Mouse (Mus musculus) naive thymus-derived CD4-positive, alpha-beta T cell, adult 5 months (primary cell): ENCODE results near the gene Arhgap6. TPM values are rescaled to one million over a fixed set of nuclear protein-coding genes. Genes with fewer than 3 reads are reported as not detected.

ENCODE experiments used
- polyA plus RNA-seq: library from polyadenylated mRNA; unstranded; fragments of 100-300 nt; shearing (Covaris generic); gene quantifications from one replicate; pipeline ENCODE4 v1.2.1, GENCODE M21; 2017

The Arhgap6 gene
- 0.17 TPM for polyA plus RNA-seq

DNA sequence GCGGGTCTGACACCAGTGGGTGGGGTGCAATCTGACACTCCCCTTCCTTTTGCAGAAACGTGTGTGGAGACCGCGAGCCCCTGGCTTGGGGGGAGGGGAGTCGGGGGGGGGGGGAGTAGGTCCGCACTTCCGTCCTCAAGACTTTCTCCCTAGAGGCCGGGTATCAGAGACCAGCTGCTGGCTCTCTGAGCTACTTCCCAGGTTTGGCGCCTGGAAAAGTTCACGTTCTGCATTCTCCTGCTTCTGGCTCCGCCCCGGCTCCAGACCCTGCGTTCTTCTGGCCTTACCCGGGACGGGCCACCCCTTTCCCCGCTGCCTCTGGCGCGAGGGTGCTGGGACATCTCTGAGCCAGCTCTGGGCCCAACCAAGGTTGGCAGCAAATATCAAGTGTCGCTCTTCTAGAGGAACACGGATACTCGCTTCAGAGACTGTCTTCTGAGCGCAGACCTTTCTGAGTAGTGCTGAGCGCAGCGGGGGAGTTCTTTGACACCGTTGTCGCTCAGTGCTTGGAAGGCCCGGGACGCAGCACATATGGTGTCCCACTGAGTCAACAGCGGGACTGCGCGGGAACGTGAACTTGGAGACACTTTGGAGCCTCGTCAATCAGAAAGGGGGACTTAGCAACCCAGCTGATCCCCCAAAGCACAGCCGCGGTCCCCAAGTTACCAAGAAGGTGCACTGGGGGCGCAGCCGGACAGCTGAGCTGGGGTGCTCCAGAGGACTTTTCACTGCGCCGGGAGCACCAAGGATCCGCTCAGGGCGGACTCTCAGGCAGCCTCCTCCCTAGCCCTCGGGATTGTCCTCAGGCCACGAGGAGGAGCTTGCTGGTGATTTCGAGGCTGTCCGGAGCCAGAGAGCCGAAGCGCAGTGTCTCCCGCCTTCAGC, at the start of gene Arhgap6:
Gene Arhgap6, plus strand, starts transcription at position 126 of the 885 bp plus-strand sequence.

DNA sequence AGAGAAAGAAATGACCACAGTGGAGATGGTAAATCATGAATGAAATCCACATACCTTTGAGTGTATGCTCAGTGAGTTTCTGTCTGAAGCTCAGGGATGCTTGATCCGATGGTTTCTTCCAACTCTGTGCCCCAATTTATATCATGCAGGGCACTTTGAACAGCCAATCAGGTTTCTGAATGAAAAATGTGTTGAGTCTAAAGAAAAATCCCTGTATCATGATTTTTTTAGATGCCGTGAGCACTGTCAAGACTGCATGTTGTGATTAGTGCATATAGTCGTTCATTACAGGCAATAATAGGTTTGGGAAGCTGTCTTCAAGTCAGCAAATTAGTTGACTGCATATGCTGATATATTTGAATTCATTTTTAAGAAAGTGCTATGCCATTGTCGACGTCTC, 392.2 kb downstream of the Arhgap6 start, which contains the start of gene Amelx:
Gene Amelx, minus strand, starts transcription at position 101 of the 400 bp plus-strand sequence.

DNA sequence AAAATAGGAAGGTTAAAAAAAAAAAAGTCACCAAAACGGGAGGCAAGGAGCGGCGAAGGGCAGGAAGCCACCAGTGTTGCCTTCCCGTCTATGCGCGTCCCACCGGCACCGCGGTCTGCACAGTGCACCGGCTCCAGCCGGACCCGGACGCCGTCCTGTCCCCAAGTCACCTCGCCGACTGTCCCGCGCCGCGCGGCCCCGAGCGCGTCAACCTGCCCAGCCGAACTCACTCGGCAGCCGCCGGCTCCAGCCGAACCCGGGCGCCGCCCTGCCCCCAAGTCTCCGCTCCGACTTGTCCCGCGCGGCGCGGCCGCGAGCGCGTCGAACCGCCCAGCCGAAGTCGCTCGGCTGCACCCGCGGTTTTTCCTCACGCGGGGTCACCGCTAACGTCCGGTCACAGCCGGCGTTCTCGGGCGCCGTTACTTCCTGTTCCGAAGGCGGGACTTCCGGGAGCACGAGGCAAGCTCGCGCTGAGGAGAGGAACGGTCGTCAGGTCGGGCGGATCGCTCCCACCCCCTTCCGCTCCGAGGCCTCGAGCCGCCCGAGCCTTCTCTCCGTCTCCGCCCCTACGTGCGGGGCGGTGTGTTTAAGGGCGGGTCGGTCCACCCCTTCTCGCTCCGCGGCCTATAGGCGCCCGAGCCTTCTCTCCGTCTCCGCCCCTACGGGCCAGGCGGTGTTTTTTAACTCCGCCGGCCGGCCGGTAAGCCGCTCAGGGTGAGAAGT, 525.2 kb downstream of the Arhgap6 start, which contains the start of gene Hccs:
Gene Hccs, minus strand, starts transcription at position 428 of the 723 bp plus-strand sequence.

Other genes starting within 250 kb of the Arhgap6 start
- not detected for gene Frmpd4, start 217.9 kb upstream of the Arhgap6 start, polyA plus RNA-seq
- 24.3 TPM for gene Msl3, start 121.2 kb upstream of the Arhgap6 start, polyA plus RNA-seq